Mouse (Mus musculus): ENCODE data around the gene Smad9. TPM values are rescaled to one million over a fixed set of nuclear protein-coding genes. Genes with fewer than 3 reads are reported as not detected.

The Smad9 gene
- total RNA-seq, 2 experiments from 2014 or later, result 0.17 to 0.41 TPM

DNA sequence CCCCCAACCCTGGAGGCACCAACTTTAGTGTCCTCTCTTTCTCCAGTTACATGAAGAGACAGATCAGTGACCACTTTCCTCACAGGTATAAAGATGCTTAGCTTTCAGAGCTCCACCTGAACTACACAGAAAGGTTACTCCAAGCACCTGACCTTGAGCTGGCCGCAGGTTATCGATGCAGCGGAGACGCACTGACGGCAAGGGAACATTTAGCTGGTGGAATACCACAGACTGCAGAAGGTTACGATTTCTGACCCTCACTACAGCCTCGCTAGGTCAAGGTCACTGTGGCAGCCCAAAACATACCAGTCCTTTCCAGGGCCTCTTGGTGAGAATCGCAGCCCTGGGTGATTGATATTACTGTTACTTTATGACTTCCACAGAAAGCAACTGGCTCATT, 48.3 kb downstream of the Smad9 start:
- intact Hi-C loops (cut with DNase I), result loop anchor here (10.0 kb wide), 1 partner anchor 261 kb away; no protein-coding TSS in a partner anchor
- DNase-seq, result no peak

DNA sequence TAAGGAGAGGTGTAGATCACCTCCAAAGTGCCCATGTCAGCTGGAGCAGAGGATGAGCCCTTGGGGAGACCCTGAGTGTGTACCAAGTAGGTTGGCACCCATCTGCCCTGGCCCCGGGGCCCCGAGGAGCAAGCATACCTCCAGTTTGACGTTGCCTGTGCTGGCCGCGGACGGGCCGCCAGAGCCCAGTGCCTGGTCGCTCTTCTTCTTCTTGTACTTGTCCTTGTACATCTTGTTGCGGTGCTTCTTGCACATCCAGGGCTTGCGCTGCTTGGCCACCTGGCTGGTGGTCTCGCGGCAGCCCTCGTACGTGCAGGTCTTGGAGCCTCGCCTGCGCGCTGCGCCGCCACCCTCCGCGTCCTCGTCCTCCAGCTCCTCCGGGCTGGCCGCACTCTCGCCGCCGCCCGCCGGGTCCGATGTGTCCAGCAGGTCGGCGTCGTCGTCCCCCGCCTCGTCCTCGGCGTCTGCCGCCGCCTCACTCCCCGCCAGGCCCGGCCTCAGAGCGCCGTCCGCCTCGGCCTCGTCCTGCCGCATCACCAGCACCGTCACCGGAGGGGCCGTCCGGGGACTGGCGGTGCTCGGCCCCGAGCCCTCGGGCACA, 51.8 kb downstream of the Smad9 start:
- no peak for DNase-seq

DNA sequence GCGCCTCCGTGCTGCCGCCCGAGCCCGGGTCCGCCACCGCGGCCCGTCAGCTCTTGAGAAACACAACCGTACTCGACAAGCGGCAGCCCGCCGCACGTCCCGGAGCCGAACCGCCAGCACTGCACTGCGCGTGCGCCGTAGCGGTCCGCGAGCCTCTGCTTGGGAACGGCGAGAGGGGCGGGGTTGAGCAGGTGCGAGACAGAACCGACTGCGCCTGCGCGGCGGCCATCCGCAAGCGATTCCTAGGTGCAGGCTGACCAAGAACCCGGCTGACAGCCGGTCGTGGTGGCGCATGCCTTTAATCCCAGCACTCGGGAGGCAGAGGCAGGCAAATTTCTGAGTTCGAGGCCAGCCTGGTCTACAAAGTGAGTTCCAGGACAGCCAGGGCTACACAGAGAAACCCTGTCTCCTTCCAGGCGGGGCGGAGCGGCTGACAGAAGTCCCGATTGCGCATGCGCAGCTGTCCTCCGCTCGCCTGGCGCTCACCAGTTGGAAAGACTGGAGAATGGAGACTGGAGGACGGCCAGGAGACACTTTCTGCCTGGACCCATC, 52.4 kb downstream of the Smad9 start, which contains the start of gene Rfxap:
Gene Rfxap (minus strand): TSS at position 126 of the 552 bp plus-strand sequence.
- peak; percentile 93 to 94 for DNase-seq
- intact Hi-C loops (cut with DNase I), result loop anchor here (5.0 to 10.0 kb wide), 2 partner anchors 70 to 257 kb away; partner anchors contain the start of genes Alg5 and Exosc8

More for the DNA sequence above, 51.8 kb downstream of the Smad9 start:
- intact Hi-C loops (cut with DNase I), result loop anchor here (5.0 to 10.0 kb wide), 2 partner anchors 70 to 258 kb away; partner anchors contain the start of genes Alg5 and Exosc8

DNA sequence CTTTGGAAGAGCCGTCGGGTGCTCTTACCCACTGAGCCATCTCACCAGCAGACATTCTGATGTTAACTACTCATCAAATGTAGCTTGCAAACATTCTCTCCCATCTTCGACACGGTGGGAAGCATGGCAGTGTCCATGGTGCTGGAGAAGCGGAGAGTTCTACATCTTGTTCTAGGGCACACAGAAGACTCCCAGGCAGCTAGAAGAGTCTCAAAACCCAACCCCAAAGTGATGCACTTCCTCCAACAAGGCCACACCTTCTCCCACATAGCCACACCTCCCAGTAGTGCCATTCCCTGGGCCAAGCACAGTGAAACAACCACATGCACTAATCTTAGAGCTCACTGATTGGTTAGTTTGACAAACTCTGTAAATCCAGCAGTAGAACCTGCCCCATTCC, 53.7 kb downstream of the Smad9 start:
- intact Hi-C loops (cut with DNase I), result loop anchor here (5.0 to 10.0 kb wide), 2 partner anchors 72 to 256 kb away; partner anchors contain the start of genes Alg5 and Exosc8

DNA sequence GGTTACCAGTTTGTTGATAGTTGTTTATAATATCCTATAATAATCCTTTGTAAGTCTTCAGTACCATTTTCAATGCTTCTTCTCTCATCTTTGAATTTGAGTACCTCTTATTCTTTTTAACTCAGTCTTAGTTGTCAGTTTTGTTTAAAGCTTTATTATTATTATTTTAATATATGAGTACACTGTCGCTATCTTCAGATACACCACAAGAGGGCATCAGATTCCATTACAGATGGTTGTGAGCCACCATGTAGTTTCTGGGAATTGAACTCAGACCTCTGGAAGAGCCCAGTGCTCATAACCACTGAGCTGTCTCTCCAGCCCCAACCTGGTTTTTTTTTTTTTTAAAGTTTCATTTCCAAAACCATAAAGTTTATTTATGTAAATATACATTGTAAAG, 56.2 kb downstream of the Smad9 start:
- no peak for DNase-seq
- intact Hi-C loops (cut with DNase I), result no loop called here

More for the DNA sequence above, 53.7 kb downstream of the Smad9 start:
- DNase-seq, result no peak

DNA sequence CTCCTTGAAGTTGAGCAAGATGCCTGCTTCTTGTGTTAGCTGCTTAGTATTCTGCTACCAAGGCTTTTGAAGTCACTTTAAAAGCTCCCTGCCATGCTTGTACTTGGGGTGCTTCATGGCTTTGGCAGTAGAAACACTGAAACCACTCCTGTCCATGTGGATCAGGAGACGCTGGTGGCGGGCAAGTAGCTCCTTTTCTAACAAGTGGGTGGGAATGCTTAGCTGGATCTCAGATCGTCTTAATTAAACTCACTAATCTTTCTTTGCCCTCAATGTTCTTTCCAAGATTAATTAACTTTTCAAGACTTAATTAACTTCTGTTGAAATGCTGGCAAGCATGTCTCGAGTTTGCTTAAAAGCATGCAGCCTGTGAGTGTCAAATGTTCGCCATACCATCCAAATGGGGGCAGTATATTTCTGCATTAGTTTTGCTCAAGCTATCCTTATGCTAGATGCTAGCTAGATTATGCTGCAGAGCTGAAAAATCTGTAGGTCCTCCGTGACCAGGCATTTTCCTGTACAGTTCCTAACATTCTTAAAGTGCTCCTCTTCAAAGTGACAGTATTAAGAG, 58.1 kb downstream of the Smad9 start:
- intact Hi-C loops (cut with DNase I), result no loop called here
- no peak for DNase-seq

DNA sequence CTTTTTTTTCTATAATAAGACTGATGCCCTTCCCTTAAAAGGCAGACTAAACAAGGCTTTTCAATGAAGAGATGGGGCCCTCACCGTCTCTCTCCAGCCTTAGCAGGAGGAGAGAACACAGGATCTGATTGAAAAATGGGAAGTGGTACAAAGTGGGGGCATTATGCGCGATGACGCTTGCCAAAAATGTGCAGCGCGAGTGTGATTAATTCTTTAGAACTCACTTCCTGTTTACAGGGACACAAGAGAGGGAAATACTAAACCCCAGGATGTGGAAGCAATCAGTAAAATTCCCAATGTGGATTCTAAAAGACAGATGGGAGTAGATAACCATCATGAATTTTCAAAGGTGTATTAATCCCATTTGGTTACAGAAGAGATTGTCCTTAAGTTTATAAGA, 59.2 kb downstream of the Smad9 start:
- intact Hi-C loops (cut with DNase I), result no loop called here
- DNase-seq, result no peak

DNA sequence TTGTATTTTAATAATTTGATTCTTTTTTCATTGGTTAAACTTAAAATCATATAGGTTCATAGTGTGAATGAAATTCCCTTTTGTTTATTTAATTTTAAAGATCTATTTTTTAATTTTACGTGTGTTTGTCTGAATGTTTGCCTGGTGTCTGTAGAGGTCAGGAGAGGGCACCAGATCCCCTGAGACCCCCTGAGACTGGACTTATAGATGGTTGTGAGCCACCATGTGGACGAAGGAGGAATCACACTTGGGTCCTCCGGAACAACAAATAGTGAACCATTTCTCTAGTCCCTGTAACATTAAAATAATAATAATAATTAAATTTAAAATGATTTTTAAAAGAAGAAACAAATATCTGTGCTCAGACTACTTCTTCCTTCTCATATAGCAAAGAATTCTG, 59.9 kb downstream of the Smad9 start:
- peak in 1 of 2 experiments; percentile 19 for DNase-seq
- intact Hi-C loops (cut with DNase I), result no loop called here

DNA sequence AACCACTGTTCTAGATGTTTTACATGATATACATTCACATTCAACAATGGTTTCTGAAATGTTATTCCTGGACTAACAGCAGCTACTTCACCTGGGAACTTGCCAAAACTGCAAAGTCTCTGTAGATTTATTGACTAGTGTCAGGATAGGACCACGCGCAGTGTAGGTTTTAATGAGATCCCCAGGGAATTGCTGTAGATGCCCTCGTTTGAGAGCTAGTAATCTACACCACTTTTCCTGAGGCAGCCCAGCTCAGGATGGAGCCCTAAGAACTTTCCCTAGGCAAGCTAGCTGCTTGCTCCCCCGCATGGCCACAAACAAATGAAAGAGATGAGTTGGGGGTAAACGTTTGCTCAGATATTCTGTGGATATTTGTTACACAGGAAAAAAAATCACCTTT, 67.1 kb downstream of the Smad9 start:
- DNase-seq, result no peak
- intact Hi-C loops (cut with DNase I), result no loop called here

DNA sequence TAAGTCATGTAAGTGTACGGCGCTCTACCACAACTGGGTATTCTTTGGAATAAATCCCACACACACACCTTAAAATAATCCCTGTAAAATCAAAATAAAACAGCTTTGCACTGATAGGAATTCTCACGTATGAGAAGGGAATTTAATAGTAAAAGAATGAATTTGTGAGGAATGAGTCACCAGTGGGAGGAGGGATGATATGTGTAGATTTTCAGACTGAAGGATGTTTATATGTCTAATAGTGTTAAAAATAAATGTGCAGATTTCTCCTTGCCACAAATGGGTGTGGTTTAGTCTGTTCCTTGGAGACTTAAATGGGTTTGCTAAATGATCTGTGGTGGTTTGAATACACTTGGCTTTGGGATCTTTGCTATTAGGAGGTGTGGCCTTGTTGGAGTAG, 77.1 kb downstream of the Smad9 start:
- no peak for DNase-seq
- intact Hi-C loops (cut with DNase I), result no loop called here

DNA sequence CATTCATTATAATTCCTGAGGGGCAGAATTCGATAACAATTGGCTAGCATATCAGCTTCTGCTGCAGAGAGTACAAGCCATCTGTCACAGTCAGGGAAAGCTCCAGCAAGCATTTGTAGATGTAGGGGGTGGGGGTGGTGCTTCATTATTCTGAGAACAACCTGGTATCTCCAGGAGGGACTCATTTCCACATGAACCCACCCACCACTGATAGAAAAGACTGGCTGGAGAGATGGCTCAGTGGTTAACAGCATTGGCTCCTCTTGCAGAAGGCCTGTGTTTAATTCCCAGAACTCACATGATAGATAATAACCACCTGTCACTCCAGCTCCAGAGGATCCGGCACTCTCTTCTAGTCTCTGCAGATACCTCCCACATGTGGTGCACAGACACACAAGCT, 80.0 kb downstream of the Smad9 start:
- intact Hi-C loops (cut with DNase I), result no loop called here
- DNase-seq, result no peak

Other genes starting within 250 kb of the Smad9 start
- gene Supt20, start 62.8 kb upstream of the Smad9 start, total RNA-seq (2021), result 10 to 100 TPM in 1 of 2 experiments, 1 to 10 TPM in 1; 9.7 to 10.1 TPM
- gene Gm21958, start 41.2 kb upstream of the Smad9 start, total RNA-seq (2021), result not detected
- gene Exosc8, start 20.2 kb upstream of the Smad9 start, total RNA-seq (2021), result 10 to 100 TPM in 1 of 2 experiments, 1 to 10 TPM in 1; 9.2 to 11.7 TPM
- 1 to 10 TPM; 7.5 to 8.0 TPM for gene Alg5, start 20.0 kb upstream of the Smad9 start, total RNA-seq (2021)
- 10 to 100 TPM; 23.7 to 23.9 TPM for gene Rfxap, start 52.2 kb downstream of the Smad9 start, total RNA-seq (2021)
- gene Sertm1, start 160.3 kb downstream of the Smad9 start, total RNA-seq (2021), result not detected

Measured in gastrocnemius, postnatal 36 days (tissue).